Mouse (Mus musculus) hindbrain, embryonic 15.5 days (tissue): ENCODE measurements around the gene Ptpru. TPM values are rescaled to one million over a fixed set of nuclear protein-coding genes. Genes with fewer than 3 reads are reported as not detected.

Experiments used
- ATAC-seq: fragments of 200-750 bp; cut with Nextera tagmentation; 2 replicates; pipeline ENCODE4 v1.8.0; 2017; ENCODE audit warnings: low read depth, moderate number of reproducible peaks, moderate TSS enrichment; ENCODE audit not compliant: low FRiP score
- H3K27ac ChIP-seq: fragments of 300-500 bp; sonication (generic); replicated peaks from 2 replicates; pipeline ENCODE4 v1.5.1; 2015; ENCODE audit warnings: mild to moderate bottlenecking, inconsistent platforms
- H3K27me3 ChIP-seq: fragments of 300-500 bp; sonication (generic); 2 replicates; pipeline ENCODE4 v1.6.1; 2015; ENCODE audit warnings: control low read depth, inconsistent platforms
- H3K36me3 ChIP-seq: fragments of 300-500 bp; sonication (generic); 2 replicates; pipeline ENCODE4 v1.6.1; 2015; ENCODE audit warnings: control low read depth, inconsistent platforms
- H3K4me1 ChIP-seq: fragments of 300-500 bp; sonication (generic); replicated peaks from 2 replicates; pipeline ENCODE4 v1.6.1; 2015; ENCODE audit warnings: control low read depth, inconsistent platforms
- H3K4me2 ChIP-seq: fragments of 300-500 bp; sonication (generic); 2 replicates; pipeline ENCODE4 v1.6.1; 2015; ENCODE audit warnings: moderate library complexity, mild to moderate bottlenecking, inconsistent platforms
- H3K4me3 ChIP-seq: fragments of 300-500 bp; sonication (generic); 2 replicates; pipeline ENCODE4 v1.5.1; 2015; ENCODE audit warnings: mild to moderate bottlenecking, inconsistent platforms
- H3K9ac ChIP-seq: fragments of 300-500 bp; sonication (generic); 2 replicates; pipeline ENCODE4 v1.6.1; 2015; ENCODE audit warnings: inconsistent platforms
- H3K9me3 ChIP-seq: fragments of 300-500 bp; sonication (generic); 2 replicates; pipeline ENCODE4 v1.6.1; 2016; ENCODE audit warnings: control low read depth, inconsistent platforms
- WGBS: fragments of 180-500 bp; shearing (Covaris S2); methylation state at CpG from one replicate; pipeline ENCODE4 v1.1.7; 2015; 5-methylcytosine and 5-hydroxymethylcytosine counted together
- polyA plus RNA-seq: library from polyadenylated mRNA; unstranded; fragments of >200 nt; fragmentation: Nextera tagmentation; extraction: Ambion mirVana; gene quantifications from 2 replicates; pipeline ENCODE4 v1.2.1, GENCODE M21; 2015

Ptpru gene
- polyA plus RNA-seq, 1 experiment from 2014 or later = 23.4 TPM

DNA sequence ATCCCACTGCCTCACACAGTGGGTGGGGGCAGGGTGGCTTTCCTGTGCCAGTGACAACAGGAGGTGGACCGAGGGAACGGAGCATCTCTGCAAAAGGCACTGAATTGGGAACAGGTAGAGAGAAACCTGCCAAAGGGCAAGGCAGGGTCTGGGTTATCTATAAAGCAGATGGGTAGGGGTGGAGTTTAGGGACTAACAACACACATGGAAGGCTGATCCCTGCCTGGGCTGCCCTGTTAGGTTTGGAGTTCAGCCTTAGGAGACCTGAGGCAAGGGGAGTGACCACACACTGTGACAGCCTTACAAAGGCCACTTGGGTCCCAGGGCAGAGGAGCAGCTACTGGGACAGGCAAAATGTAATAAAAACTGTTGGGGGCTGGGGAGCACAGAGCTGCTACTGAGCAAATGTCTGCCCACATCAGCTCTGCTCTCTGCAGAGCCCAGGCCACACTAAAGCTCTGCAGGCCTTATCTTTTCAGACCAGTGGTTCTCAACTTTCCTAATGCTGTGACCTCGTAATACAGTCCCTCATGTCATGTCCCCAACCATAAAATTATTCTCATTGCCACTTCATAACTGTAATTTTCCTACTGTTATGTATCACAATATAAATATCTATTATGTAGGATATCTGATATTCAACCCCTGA, 5.2 kb downstream of the Ptpru start:
- Histone ChIP-seq H3K4me3 (no peak overlapping the region), H3K4me2 (no peak overlapping the region), H3K9ac (no peak overlapping the region), H3K9me3 (no peaks in the 10 kb centered on the region), H3K27me3 (peaks cover 9% of the 10 kb centered on the region; the same call in 1 of the 2 replicates), H3K27ac (no peak overlapping the region), H3K4me1 (peaks cover 25% of the 10 kb centered on the region), H3K36me3 (no peaks in the 10 kb centered on the region)
- no peak for ATAC-seq
- 81% methylated on average over 3 of the region's 3 CpGs for WGBS

DNA sequence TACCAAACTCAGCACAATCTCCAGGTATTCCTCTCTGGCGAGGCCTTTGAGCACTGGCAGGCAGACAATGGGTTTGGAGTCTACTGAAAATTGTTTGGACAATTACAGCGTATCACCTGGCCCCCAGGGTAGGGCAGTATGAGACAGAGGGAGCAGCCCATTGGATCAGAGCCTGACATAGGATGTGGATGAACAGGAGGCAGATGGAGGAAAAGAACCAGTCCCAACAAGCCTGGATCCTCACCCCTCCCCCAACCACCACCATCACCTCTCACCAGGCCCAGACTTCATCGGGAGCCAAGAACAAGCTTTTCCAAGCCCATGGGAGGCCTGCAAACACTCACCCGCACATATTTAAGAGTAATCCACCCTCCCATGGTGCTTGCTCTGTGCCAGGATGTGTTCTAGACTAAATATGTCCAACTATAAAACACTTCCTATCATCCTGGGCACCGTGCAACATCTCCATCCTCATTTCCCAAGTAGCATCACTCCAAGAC, 6.5 kb downstream of the Ptpru start:
- 82% methylated on average over 5 of the region's 5 CpGs for WGBS
- no peak for ATAC-seq
- no peak overlapping the region for H3K4me3 ChIP-seq

DNA sequence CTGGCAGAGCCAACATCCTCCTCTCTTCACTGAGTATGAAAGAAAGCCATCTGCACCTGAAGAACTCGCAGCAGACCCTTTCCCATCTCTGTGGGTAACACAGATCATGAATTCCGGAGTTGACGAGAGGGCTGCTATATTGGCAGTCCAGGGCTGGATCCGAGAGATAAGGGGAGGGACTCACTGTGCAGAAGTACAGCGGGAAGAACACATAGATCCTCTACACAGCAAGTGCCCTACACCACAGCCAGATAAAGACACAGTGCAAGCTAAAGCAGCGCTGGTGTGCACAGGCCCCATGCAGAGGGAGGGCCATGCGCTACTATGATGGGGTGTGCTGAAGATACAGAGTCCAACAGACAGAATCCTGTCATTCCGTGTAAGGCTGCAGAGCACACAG, 9.0 kb downstream of the Ptpru start:
- peaks cover 10% of the 10 kb centered on the region for H3K4me1 ChIP-seq
- ATAC-seq = no peak
- WGBS = 80% methylated on average over 8 of the region's 8 CpGs
- no peak overlapping the region for H3K27ac ChIP-seq
- H3K9me3 ChIP-seq = no peaks in the 10 kb centered on the region
- no peaks in the 10 kb centered on the region for H3K27me3 ChIP-seq
- no peak overlapping the region for H3K4me2 ChIP-seq
- H3K9ac ChIP-seq = no peak overlapping the region
- H3K36me3 ChIP-seq = no peaks in the 10 kb centered on the region
- H3K4me3 ChIP-seq = no peak overlapping the region

More for the DNA sequence above, 6.5 kb downstream of the Ptpru start:
- Histone ChIP-seq H3K36me3 (no peaks in the 10 kb centered on the region), H3K9ac (no peak overlapping the region), H3K9me3 (no peaks in the 10 kb centered on the region), H3K4me2 (no peak overlapping the region), H3K27ac (no peak overlapping the region), H3K4me1 (peaks cover 17% of the 10 kb centered on the region), H3K27me3 (peaks cover 9% of the 10 kb centered on the region; the same call in 1 of the 2 replicates)

DNA sequence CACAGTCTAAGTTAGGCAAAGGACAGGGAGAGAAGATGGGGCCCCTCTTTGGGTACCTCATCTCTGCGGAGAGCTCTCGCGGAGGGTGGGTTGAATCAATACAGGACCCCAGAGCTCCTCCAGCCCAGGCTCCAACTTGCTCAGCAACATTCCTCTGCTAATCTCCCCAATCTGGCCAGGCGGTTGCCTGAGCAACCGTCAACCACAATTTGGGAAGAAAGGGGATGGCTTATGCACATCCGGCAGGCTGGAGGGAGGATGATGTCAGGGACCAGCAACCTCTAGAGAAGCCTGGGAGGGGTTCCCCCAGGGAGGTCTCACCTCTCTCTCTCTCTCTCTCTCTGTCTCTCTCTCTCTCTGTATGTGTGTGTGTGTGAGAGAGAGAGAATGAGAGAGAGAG, 11.2 kb downstream of the Ptpru start:
- Histone ChIP-seq H3K4me2 (no peak overlapping the region), H3K9me3 (no peaks in the 10 kb centered on the region), H3K4me1 (peaks cover 5% of the 10 kb centered on the region), H3K27ac (no peak overlapping the region), H3K36me3 (no peaks in the 10 kb centered on the region), H3K4me3 (no peak overlapping the region), H3K27me3 (no peaks in the 10 kb centered on the region), H3K9ac (no peak overlapping the region)
- WGBS = 29% methylated on average over 6 of the region's 6 CpGs
- no peak for ATAC-seq

DNA sequence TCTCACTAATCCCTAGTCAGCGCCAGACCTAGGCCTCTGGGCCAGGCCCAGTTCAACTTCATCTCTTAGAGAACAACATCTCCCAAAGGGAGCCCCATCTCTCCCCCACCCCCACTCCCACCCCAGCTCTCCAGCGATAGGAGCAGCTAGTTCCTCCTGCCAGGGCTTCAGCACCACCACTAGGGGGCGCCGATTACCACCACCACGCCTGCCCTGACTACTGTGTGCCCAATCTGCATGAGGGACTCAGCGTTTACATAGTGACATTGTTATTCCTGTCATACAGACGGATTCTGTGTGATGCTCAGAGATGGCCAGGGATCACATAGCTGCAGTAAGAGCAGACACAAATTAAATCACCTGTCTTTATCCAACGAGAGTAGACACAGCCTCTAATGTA, 12.3 kb downstream of the Ptpru start:
- Histone ChIP-seq H3K9ac (no peak overlapping the region), H3K4me3 (no peak overlapping the region), H3K27ac (no peak overlapping the region), H3K27me3 (no peaks in the 10 kb centered on the region), H3K4me2 (no peak overlapping the region), H3K9me3 (no peaks in the 10 kb centered on the region), H3K36me3 (no peaks in the 10 kb centered on the region), H3K4me1 (peaks cover 16% of the 10 kb centered on the region)
- WGBS = 51% methylated on average over 8 of the region's 8 CpGs
- no peak for ATAC-seq

DNA sequence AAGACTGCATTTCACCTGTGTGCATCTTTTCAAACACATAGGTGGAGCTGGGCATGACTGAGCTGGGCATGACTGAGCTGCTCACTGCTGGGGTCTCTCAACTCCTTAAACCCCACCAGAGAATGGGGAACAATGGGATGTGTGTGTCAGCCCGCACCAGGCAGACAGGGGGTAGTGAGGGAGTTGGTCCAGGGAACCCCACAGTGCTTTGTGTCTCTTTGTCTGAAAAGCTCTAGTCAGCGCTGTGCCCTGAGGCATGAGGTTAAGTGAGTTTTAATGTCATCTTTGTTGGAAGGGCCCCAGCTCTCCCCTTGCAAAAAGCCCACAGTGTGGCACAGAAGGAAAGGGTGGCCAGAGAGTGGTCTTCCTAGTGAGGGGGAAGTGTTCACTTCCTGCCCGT, 13.1 kb downstream of the Ptpru start:
- 0 out of 2 replicates have a peak, but pooled peaks cover under 1% of the 10 kb centered on the region for H3K27me3 ChIP-seq
- H3K9ac ChIP-seq = no peak overlapping the region
- H3K9me3 ChIP-seq = no peaks in the 10 kb centered on the region
- H3K4me1 ChIP-seq = peaks cover 17% of the 10 kb centered on the region
- H3K36me3 ChIP-seq = no peaks in the 10 kb centered on the region
- no peak overlapping the region for H3K27ac ChIP-seq
- H3K4me3 ChIP-seq = no peak overlapping the region
- ATAC-seq = no peak
- H3K4me2 ChIP-seq = no peak overlapping the region
- WGBS = 28% methylated on average over 3 of the region's 3 CpGs

DNA sequence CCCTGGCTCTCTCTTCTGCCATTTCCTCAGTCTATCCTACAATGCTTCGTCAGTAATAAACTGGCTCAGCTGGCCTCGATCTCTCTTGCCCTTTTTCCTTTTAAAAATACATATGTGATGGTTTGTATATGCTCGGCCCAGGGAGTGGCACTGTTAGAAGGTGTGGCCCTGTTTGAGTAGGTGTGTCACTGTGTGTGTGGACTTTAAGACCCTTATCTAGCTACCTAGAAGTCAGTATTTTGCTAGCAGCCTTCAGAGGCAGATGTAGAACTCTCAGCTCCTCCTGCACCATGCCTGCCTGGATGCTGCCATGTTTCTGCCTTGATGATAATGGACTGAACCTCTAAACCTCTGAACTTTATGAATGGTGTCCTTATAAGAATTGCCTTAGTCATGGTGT, 15.5 kb downstream of the Ptpru start:
- Histone ChIP-seq H3K9me3 (no peaks in the 10 kb centered on the region), H3K4me2 (no peak overlapping the region), H3K4me1 (peaks cover 17% of the 10 kb centered on the region), H3K4me3 (no peak overlapping the region), H3K9ac (no peak overlapping the region), H3K27me3 (0 out of 2 replicates have a peak, but pooled peaks cover 3% of the 10 kb centered on the region), H3K27ac (no peak overlapping the region), H3K36me3 (no peaks in the 10 kb centered on the region)
- 93% methylated on average over 3 of the region's 3 CpGs for WGBS
- ATAC-seq = no peak

DNA sequence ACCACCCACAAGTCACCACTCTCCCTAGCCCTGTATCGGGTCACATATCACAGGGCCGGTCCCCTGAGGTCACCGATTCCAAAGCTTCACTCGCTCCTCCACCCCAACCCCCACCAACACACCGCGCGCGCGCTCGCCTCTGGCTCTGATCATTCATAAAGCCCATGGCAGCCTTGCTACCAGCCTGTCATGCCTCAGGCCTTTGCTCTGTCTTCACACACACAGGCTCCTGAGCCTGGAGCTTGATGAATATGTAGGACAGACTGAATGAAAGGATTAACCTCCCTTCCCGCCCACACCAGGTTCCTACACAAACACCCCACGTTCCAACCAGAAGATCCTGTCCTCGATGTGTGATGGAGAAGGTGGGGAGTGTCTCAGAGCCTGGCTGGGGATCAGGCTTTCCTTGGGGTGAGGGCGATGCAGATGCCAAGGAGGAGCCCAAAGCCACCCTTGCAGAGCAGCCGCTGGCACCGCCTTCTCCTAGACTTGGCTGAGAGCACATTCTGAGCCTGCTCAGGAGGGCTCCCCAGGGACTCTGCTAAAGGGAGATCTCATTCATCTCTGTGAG, 16.8 kb downstream of the Ptpru start:
- Histone ChIP-seq H3K4me1 (peaks cover 13% of the 10 kb centered on the region), H3K27ac (no peak overlapping the region), H3K4me3 (no peak overlapping the region), H3K36me3 (no peaks in the 10 kb centered on the region), H3K9me3 (no peaks in the 10 kb centered on the region), H3K4me2 (peak overlapping the region; percentile 17; the same call in 1 of the 2 replicates), H3K9ac (no peak overlapping the region), H3K27me3 (0 out of 2 replicates have a peak, but pooled peaks cover 3% of the 10 kb centered on the region)
- no peak for ATAC-seq
- WGBS = 19% methylated on average over 16 of the region's 16 CpGs

DNA sequence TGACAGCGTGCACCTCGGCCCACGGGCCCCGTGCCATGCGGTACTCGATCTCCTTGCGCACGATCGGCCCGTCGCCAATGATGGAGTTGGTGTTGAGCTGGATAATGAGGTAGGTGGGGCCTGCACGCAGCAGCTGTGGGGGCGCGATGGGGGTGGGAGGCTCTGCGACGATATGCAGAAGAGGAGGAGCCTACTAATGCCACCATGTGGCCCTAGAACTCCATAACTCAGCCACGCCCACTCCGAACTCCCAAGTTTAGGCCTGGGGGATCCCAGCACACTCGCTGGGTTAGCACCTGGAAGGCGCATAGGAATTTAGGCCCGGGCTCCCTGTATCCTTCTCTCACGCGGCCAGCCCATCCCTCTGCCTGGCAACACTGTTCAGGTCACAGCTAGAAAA, 19.2 kb downstream of the Ptpru start:
- Histone ChIP-seq H3K9me3 (no peaks in the 10 kb centered on the region), H3K4me3 (no peak overlapping the region), H3K36me3 (no peaks in the 10 kb centered on the region), H3K27me3 (0 out of 2 replicates have a peak, but pooled peaks cover 3% of the 10 kb centered on the region), H3K4me2 (no peak overlapping the region), H3K9ac (no peak overlapping the region), H3K27ac (no peak overlapping the region), H3K4me1 (peaks cover 13% of the 10 kb centered on the region)
- 58% methylated on average over 23 of the region's 23 CpGs for WGBS
- no peak for ATAC-seq

DNA sequence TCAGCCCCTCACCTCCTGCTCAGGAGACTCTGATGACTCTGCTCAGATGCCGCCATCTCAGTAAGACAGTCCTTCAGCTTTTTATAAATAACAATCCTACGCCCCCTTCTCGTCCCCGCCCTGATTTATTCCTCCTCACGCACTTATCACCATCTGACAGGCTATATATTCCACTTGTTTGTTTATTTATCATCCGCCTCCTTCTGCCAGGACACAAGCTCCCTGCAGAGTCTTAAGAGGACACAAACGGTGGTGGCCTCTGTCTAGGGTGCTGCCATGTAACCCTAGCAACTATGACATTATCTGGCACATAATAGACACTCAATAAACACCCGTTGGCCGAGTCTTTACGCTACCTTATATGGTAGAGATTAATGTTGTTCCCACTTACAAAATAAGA, 22.3 kb downstream of the Ptpru start:
- Histone ChIP-seq H3K9me3 (no peaks in the 10 kb centered on the region), H3K27me3 (0 out of 2 replicates have a peak, but pooled peaks cover 3% of the 10 kb centered on the region), H3K9ac (no peak overlapping the region), H3K36me3 (no peaks in the 10 kb centered on the region), H3K27ac (no peak overlapping the region), H3K4me3 (no peak overlapping the region), H3K4me1 (peaks cover 7% of the 10 kb centered on the region), H3K4me2 (no peak overlapping the region)
- no peak for ATAC-seq
- WGBS = 71% methylated on average over 10 of the region's 10 CpGs

DNA sequence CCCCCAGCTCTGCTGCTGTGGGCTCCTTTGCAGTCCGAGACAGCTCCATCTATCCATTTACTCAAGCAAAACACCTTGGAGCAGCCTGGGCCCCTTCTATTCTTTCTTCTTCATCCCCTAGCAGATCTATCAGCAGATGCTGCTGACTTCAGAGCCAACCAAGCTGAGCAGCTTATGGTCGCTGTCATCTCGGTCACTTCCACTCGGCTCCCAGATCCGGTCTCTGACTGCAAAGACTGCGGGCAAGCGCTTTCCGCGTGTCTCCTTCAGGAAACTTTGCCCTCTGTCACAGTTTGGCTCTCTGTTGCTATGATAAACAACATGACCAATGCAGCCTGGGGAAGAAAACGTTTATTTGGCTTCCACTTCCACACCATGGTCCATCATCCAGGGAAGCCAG, 23.2 kb downstream of the Ptpru start:
- H3K4me3 ChIP-seq = no peak overlapping the region
- 84% methylated on average over 10 of the region's 10 CpGs for WGBS
- ATAC-seq = no peak
- peaks cover 6% of the 10 kb centered on the region; the same call in 1 of the 2 replicates for H3K4me1 ChIP-seq
- no peaks in the 10 kb centered on the region for H3K36me3 ChIP-seq
- H3K9me3 ChIP-seq = no peaks in the 10 kb centered on the region
- no peak overlapping the region for H3K9ac ChIP-seq
- H3K27me3 ChIP-seq = 0 out of 2 replicates have a peak, but pooled peaks cover 3% of the 10 kb centered on the region
- H3K27ac ChIP-seq = no peak overlapping the region
- no peak overlapping the region for H3K4me2 ChIP-seq

DNA sequence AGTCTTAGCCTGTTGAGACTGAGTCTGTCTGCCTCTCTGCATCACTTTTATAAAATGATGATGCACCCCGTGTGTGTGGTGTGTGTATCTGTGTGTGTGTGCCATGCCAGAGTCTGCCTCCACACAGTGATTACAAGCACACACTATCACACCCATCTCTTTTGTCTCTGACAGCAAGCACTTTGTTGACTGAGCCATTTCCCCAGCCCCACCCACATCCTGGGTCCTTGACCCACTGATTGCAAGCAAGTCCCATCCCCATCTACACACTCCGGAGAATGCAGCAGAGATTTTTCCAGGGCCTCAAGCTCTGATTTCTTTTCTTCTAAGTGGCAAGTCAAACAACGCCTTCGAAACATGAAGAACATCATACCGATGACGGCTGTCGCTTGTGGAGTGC, 24.3 kb downstream of the Ptpru start:
- Histone ChIP-seq H3K4me3 (no peak overlapping the region), H3K36me3 (no peaks in the 10 kb centered on the region), H3K27ac (no peak overlapping the region), H3K9ac (no peak overlapping the region), H3K4me1 (peaks cover 6% of the 10 kb centered on the region; the same call in 1 of the 2 replicates), H3K4me2 (no peak overlapping the region), H3K9me3 (no peaks in the 10 kb centered on the region), H3K27me3 (no peaks in the 10 kb centered on the region)
- 93% methylated on average over 7 of the region's 7 CpGs for WGBS
- no peak for ATAC-seq
